Mouse (Mus musculus) heart, embryonic 11.5 days (tissue): ENCODE measurements around the gene Mrgprf. TPM values are rescaled to one million over a fixed set of nuclear protein-coding genes. Genes with fewer than 3 reads are reported as not detected.

ENCODE experiments used
- ATAC-seq: fragments of 200-750 bp; cut with Nextera tagmentation; replicated peaks from 2 replicates; pipeline ENCODE4 v1.8.0; 2017; ENCODE audit warnings: moderate library complexity; ENCODE audit not compliant: insufficient number of reproducible peaks, low FRiP score, low TSS enrichment
- H3K27ac ChIP-seq: fragments of 300-500 bp; sonication (generic); 2 replicates; pipeline ENCODE4 v1.5.1; 2014; ENCODE audit warnings: mild to moderate bottlenecking, low read depth, low read length
- H3K27me3 ChIP-seq: fragments of 300-500 bp; sonication (generic); 2 replicates; pipeline ENCODE4 v1.6.1; 2014; ENCODE audit warnings: mild to moderate bottlenecking, low read length, mixed read lengths; ENCODE audit not compliant: control insufficient read depth, insufficient read depth
- H3K36me3 ChIP-seq: fragments of 300-500 bp; sonication (generic); 2 replicates; pipeline ENCODE4 v1.6.1; 2014; ENCODE audit warnings: mild to moderate bottlenecking, low read length, moderate library complexity, mixed read lengths; ENCODE audit not compliant: control insufficient read depth, insufficient read depth
- H3K4me1 ChIP-seq: fragments of 300-500 bp; sonication (generic); 2 replicates; pipeline ENCODE4 v1.6.1; 2014; ENCODE audit warnings: low read length; ENCODE audit not compliant: control insufficient read depth, insufficient read depth
- H3K4me2 ChIP-seq: fragments of 300-500 bp; sonication (generic); 2 replicates; pipeline ENCODE4 v1.6.1; 2014; ENCODE audit warnings: mild to moderate bottlenecking, moderate library complexity
- H3K4me3 ChIP-seq: fragments of 300-500 bp; sonication (generic); 2 replicates; pipeline ENCODE4 v1.5.1; 2014; ENCODE audit warnings: low read depth, low read length
- H3K9ac ChIP-seq: fragments of 300-500 bp; sonication (generic); 2 replicates; pipeline ENCODE4 v1.6.1; 2014; ENCODE audit warnings: mild to moderate bottlenecking, low read depth, low read length, moderate library complexity
- H3K9me3 ChIP-seq: fragments of 300-500 bp; sonication (generic); replicated peaks from 2 replicates; pipeline ENCODE4 v1.6.1; 2016; ENCODE audit warnings: low read length; ENCODE audit not compliant: control insufficient read depth
- WGBS: fragments of 180-500 bp; shearing (Covaris S2); extraction: QIAGEN DNeasy Blood & Tissue Kit; methylation state at CpG from one replicate; pipeline ENCODE4 v1.1.7; 2014; ENCODE audit not compliant: insufficient replicate concordance; 5-methylcytosine and 5-hydroxymethylcytosine counted together
- polyA plus RNA-seq: library from polyadenylated mRNA; unstranded; fragments of >200 nt; fragmentation: Nextera tagmentation; extraction: Ambion mirVana; gene quantifications from 2 replicates; pipeline ENCODE4 v1.2.1, GENCODE M21; 2014

Gene Mrgprf
- polyA plus RNA-seq, 1 experiment from 2014 or later: 0.11 TPM

- Histone ChIP-seq H3K27ac (no peak overlapping the region), H3K9ac (no peak overlapping the region), H3K4me1 (peaks cover under 1% of the 10 kb centered on the region), H3K4me2 (no peak overlapping the region), H3K4me3 (no peak overlapping the region), H3K36me3 (no peaks in the 10 kb centered on the region), H3K9me3 (no peaks in the 10 kb centered on the region), H3K27me3 (no peaks in the 10 kb centered on the region)
- 71% methylated on average over 3 of the region's 3 CpGs for WGBS
- no peak for ATAC-seq
These were observed 35.1 kb downstream of the Mrgprf start for GRCm38 (mm10) chr7:145335616-145336332.

- no peak overlapping the region for H3K4me3 ChIP-seq
- H3K9me3 ChIP-seq: no peaks in the 10 kb centered on the region
- H3K27me3 ChIP-seq: no peaks in the 10 kb centered on the region
- H3K27ac ChIP-seq: no peak overlapping the region
- no peak overlapping the region for H3K9ac ChIP-seq
- H3K4me1 ChIP-seq: no peaks in the 10 kb centered on the region
- H3K36me3 ChIP-seq: no peaks in the 10 kb centered on the region
- WGBS: 83% methylated on average over 2 of the region's 2 CpGs
- ATAC-seq: no peak
- H3K4me2 ChIP-seq: no peak overlapping the region
These were observed 37.3 kb downstream of the Mrgprf start for GRCm38 (mm10) chr7:145337889-145338288.

GRCm38 (mm10) chr7:145340248-145340904, 39.7 kb downstream of the Mrgprf start:
- Histone ChIP-seq H3K9ac (no peak overlapping the region), H3K4me3 (no peak overlapping the region), H3K4me1 (no peaks in the 10 kb centered on the region), H3K27ac (no peak overlapping the region), H3K9me3 (no peaks in the 10 kb centered on the region), H3K36me3 (no peaks in the 10 kb centered on the region), H3K27me3 (no peaks in the 10 kb centered on the region), H3K4me2 (no peak overlapping the region)
- ATAC-seq: no peak
- 87% methylated on average over 5 of the region's 5 CpGs for WGBS

Other genes with a start within 250 kb of the Mrgprf start
- gene 1810010D01Rik, start 92.7 kb upstream of the Mrgprf start, polyA plus RNA-seq: not detected in 2 replicates
- gene Tpcn2, start 16.8 kb upstream of the Mrgprf start, polyA plus RNA-seq: 2.1 and 3.1 TPM in 2 replicates
- gene Mrgprd, start 14.0 kb downstream of the Mrgprf start, polyA plus RNA-seq: not detected in 2 replicates